Comparison of ENCODE assay signal across 18 mouse cellular contexts in the genomic region with DNA sequence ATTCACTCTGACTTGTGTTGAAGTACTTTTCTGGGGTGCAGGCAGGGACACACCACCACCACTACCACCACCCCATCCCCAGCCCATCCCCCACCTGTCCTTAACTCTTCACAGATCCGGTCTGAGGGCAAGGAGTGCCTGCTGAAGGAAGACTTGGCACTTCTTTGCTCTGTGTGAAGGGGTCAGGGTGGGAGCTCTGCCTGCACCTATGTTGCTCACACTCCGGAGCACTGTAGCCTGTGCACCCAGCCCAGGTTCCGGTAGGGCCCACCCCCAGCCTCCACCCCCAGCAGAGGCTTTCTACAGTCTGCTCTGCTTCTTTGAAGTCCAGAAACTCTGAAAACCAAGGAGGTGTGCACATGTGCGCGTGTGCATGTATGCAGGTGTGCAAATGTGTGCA. TPM values are rescaled to one million over a fixed set of nuclear protein-coding genes. Genes with fewer than 3 reads are reported as not detected.
A peak's percentile ranks its signal among the peaks of the same experiment; 100 is the strongest.
DNase-seq lines count a peak whose midpoint lies in the region; ATAC-seq and TF ChIP-seq lines count a peak whose summit lies in the region.
"Had no signal": no experiment of that assay in that cellular context is flagged by ENCODE, and none has a peak within 500 bp of the region (broad histone marks: within the 10 kb centered on the region; RNA-seq: fewer than 3 reads in every experiment).

No protein-coding gene starts in this region.

- no peak for TF ChIP-seq EP300 in heart, adult 2 months (IDR thresholded peaks at IDR 0.05; ENCODE audit: insufficient read depth, low read depth, low read length)

- DNase-seq in heart, adult 2 months: no peak
- DNase-seq in midbrain, embryonic 14.5 days: no peak
- no peak for DNase-seq in midbrain, embryonic 10.5 days (ENCODE audit: low spot score)
- DNase-seq in induced T-regulatory cell, adult 2 months (ENCODE audit: low read depth): peak; percentile 36
- peak; percentile 8 to 20 for DNase-seq in thymus, postnatal 36 days
- no peak for DNase-seq in adrenal gland, postnatal 14 days
- DNase-seq: cerebellum, adult 8-10 months; gastrocnemius, postnatal 14 days; kidney, adult 18-20 months; kidney, postnatal 14 days; lung, adult 2 months had no signal

- TF ChIP-seq POLR2A in heart, adult 2 months (IDR thresholded peaks at IDR 0.05; ENCODE audit: insufficient read depth, low read depth, low read length): no peak

- no peak overlapping the region for H3K27ac ChIP-seq in heart, embryonic 12.5 days (ENCODE audit: poor library complexity, severe bottlenecking)
- H3K27ac ChIP-seq in heart, adult 2 months: no peak overlapping the region
- H3K27ac ChIP-seq in midbrain, embryonic 14.5 days (replicated peaks; ENCODE audit: low read depth, low read length): no peak overlapping the region
- H3K27ac ChIP-seq in midbrain, embryonic 10.5 days (replicated peaks): no peak overlapping the region
- H3K27ac ChIP-seq: embryonic facial prominence, embryonic 13.5 days; heart, embryonic 13.5 days; liver, embryonic 12.5 days; midbrain, embryonic 15.5 days had no signal

- intact Hi-C loops in heart, adult 2 months (cut with DNase I): no loop called here

- 57% methylated on average over 5 of the region's 5 CpGs for WGBS in heart, embryonic 12.5 days
- 76% methylated on average over 5 of the region's 5 CpGs for WGBS in heart, adult 2 months
- 71% methylated on average over 5 of the region's 5 CpGs for WGBS in midbrain, embryonic 14.5 days
- 59% methylated on average over 5 of the region's 5 CpGs for WGBS in midbrain, embryonic 10.5 days

- H3K4me3 ChIP-seq in heart, embryonic 12.5 days: no peak overlapping the region
- no peak overlapping the region for H3K4me3 ChIP-seq in heart, adult 2 months
- H3K4me3 ChIP-seq in midbrain, embryonic 14.5 days (replicated peaks; ENCODE audit: low read depth, low read length): no peak overlapping the region
- H3K4me3 ChIP-seq in midbrain, embryonic 10.5 days: no peak overlapping the region
- H3K4me3 ChIP-seq: embryonic facial prominence, embryonic 13.5 days; heart, embryonic 13.5 days; liver, embryonic 12.5 days; midbrain, embryonic 15.5 days had no signal

- H3K9me3 ChIP-seq in heart, embryonic 12.5 days (replicated peaks): no peaks in the 10 kb centered on the region; the same call in 1 of the 2 replicates
- H3K9me3 ChIP-seq in midbrain, embryonic 14.5 days (ENCODE audit: control insufficient read depth, low read length): no peaks in the 10 kb centered on the region
- peaks cover 3% of the 10 kb centered on the region; the same call in 1 of the 2 replicates for H3K9me3 ChIP-seq in midbrain, embryonic 10.5 days (replicated peaks)
- H3K9me3 ChIP-seq: heart, embryonic 13.5 days; liver, embryonic 12.5 days; midbrain, embryonic 15.5 days had no signal

- TF ChIP-seq CTCF in heart, adult 2 months (IDR thresholded peaks at IDR 0.05): no peak

- peaks cover 3% of the 10 kb centered on the region; the same call in 1 of the 2 replicates for H3K27me3 ChIP-seq in heart, embryonic 12.5 days (replicated peaks)
- no peaks in the 10 kb centered on the region for H3K27me3 ChIP-seq in heart, adult 2 months (ENCODE audit: control insufficient read depth, insufficient read depth, low read length)
- H3K27me3 ChIP-seq in midbrain, embryonic 14.5 days (ENCODE audit: control insufficient read depth, insufficient read depth, low read length): peaks cover 22% of the 10 kb centered on the region
- peaks cover 56% of the 10 kb centered on the region for H3K27me3 ChIP-seq in midbrain, embryonic 10.5 days (ENCODE audit: low read depth, poor library complexity, severe bottlenecking)
- H3K27me3 ChIP-seq: heart, embryonic 13.5 days had no signal

- H3K79me2 ChIP-seq in heart, adult 2 months (replicated peaks; ENCODE audit: control insufficient read depth, insufficient read depth, low read length): no peaks in the 10 kb centered on the region

- ATAC-seq in heart, embryonic 12.5 days (ENCODE audit: insufficient number of reproducible peaks, low FRiP score): 0 out of 2 replicates have a peak, but pooled peaks have one; percentile 23
- ATAC-seq in midbrain, embryonic 14.5 days (ENCODE audit: low FRiP score, low TSS enrichment): 0 out of 2 replicates have a peak, but pooled peaks have one; percentile 28
- ATAC-seq: forebrain, embryonic 14.5 days; hindbrain, embryonic 16.5 days; liver, embryonic 12.5 days; midbrain, embryonic 15.5 days had no signal

- H3K4me1 ChIP-seq in heart, embryonic 12.5 days (replicated peaks): peaks cover 27% of the 10 kb centered on the region
- peaks cover 9% of the 10 kb centered on the region for H3K4me1 ChIP-seq in heart, adult 2 months (ENCODE audit: control insufficient read depth, insufficient read depth, low read length)
- H3K4me1 ChIP-seq in midbrain, embryonic 14.5 days (ENCODE audit: control insufficient read depth, insufficient read depth, low read length): peaks cover 11% of the 10 kb centered on the region
- peaks cover 24% of the 10 kb centered on the region for H3K4me1 ChIP-seq in midbrain, embryonic 10.5 days

- H3K9ac ChIP-seq in heart, embryonic 12.5 days: no peak overlapping the region; the same call in 1 of the 2 replicates
- H3K9ac ChIP-seq in heart, adult 2 months (ENCODE audit: low read depth, low read length): no peak overlapping the region
- no peak overlapping the region for H3K9ac ChIP-seq in midbrain, embryonic 14.5 days (replicated peaks; ENCODE audit: low read length)
- H3K9ac ChIP-seq: embryonic facial prominence, embryonic 13.5 days; heart, embryonic 13.5 days; liver, embryonic 12.5 days; midbrain, embryonic 15.5 days had no signal

- no peak overlapping the region for H3K4me2 ChIP-seq in heart, embryonic 12.5 days
- no peak overlapping the region for H3K4me2 ChIP-seq in midbrain, embryonic 14.5 days (ENCODE audit: low read length)
- H3K4me2 ChIP-seq: heart, embryonic 13.5 days; liver, embryonic 12.5 days; midbrain, embryonic 15.5 days had no signal

- H3K36me3 ChIP-seq in heart, embryonic 12.5 days: no peaks in the 10 kb centered on the region
- no peaks in the 10 kb centered on the region for H3K36me3 ChIP-seq in heart, adult 2 months (ENCODE audit: control insufficient read depth, insufficient read depth, low read length)
- no peaks in the 10 kb centered on the region for H3K36me3 ChIP-seq in midbrain, embryonic 14.5 days (ENCODE audit: control insufficient read depth, insufficient read depth, low read length)
- H3K36me3 ChIP-seq in midbrain, embryonic 10.5 days: no peaks in the 10 kb centered on the region
- H3K36me3 ChIP-seq: embryonic facial prominence, embryonic 13.5 days; heart, embryonic 13.5 days; liver, embryonic 12.5 days; midbrain, embryonic 15.5 days had no signal

RNA-seq across cellular contexts. Expression of gene Atoh8, which starts 44.8 kb away (rescaled TPM):
- polyA plus RNA-seq in heart, embryonic 12.5 days (2016; fragmentation: Nextera tagmentation; extraction: Ambion mirVana): 14.1 and 14.9 TPM in 2 replicates
- 10 to 100 TPM; 11.0 to 13.5 TPM for total RNA-seq in heart, adult 2 months (2021)
- 9.3 and 12.7 TPM in 2 replicates for polyA plus RNA-seq in heart, adult 2 months (2012; rRNA removed)
- polyA plus RNA-seq in midbrain, embryonic 14.5 days (2014; fragmentation: Nextera tagmentation; extraction: Ambion mirVana): 1.8 and 2.4 TPM in 2 replicates
- polyA plus RNA-seq in midbrain, embryonic 10.5 days (2016; fragmentation: Nextera tagmentation; extraction: Ambion mirVana): 9.2 and 11.2 TPM in 2 replicates
- total RNA-seq in adrenal gland, postnatal 14 days (2021): 5.7 and 5.9 TPM in 2 replicates

Comparison
In these comparisons a context has a peak if more than half of its experiments do, and no peak if none do; other contexts are left out.
1. DNase-seq: peak in induced T-regulatory cell, adult 2 months (single experiment) and thymus, postnatal 36 days (2 of 2); none in heart, adult 2 months (0 of 2), midbrain, embryonic 14.5 days (single experiment), midbrain, embryonic 10.5 days (single experiment) and adrenal gland, postnatal 14 days (single experiment).